Mouse (Mus musculus) forebrain, embryonic 13.5 days (tissue): ENCODE measurements around the gene Cfap300. TPM values are rescaled to one million over a fixed set of nuclear protein-coding genes. Genes with fewer than 3 reads are reported as not detected.

Experiments used
- ATAC-seq: fragments of 200-750 bp; cut with Nextera tagmentation; 2 replicates; pipeline ENCODE4 v1.8.0; 2017
- H3K27ac ChIP-seq: fragments of 300-500 bp; sonication (generic); 2 replicates; pipeline ENCODE4 v1.5.1; 2015; ENCODE audit warnings: inconsistent platforms, mild to moderate bottlenecking, moderate library complexity
- H3K27me3 ChIP-seq: fragments of 300-500 bp; sonication (generic); 2 replicates; pipeline ENCODE4 v1.6.1; 2015; ENCODE audit warnings: mild to moderate bottlenecking, inconsistent platforms
- H3K36me3 ChIP-seq: fragments of 300-500 bp; sonication (generic); 2 replicates; pipeline ENCODE4 v1.6.1; 2015; ENCODE audit warnings: mild to moderate bottlenecking, inconsistent platforms; ENCODE audit not compliant: poor library complexity, severe bottlenecking
- H3K4me1 ChIP-seq: fragments of 300-500 bp; sonication (generic); 2 replicates; pipeline ENCODE4 v1.6.1; 2015; ENCODE audit warnings: inconsistent platforms
- H3K4me2 ChIP-seq: fragments of 300-500 bp; sonication (generic); 2 replicates; pipeline ENCODE4 v1.6.1; 2015; ENCODE audit warnings: inconsistent platforms, mild to moderate bottlenecking, moderate library complexity
- H3K4me3 ChIP-seq: fragments of 300-500 bp; sonication (generic); 2 replicates; pipeline ENCODE4 v1.5.1; 2015; ENCODE audit warnings: mild to moderate bottlenecking, inconsistent platforms
- H3K9ac ChIP-seq: fragments of 300-500 bp; sonication (generic); 2 replicates; pipeline ENCODE4 v1.6.1; 2015; ENCODE audit warnings: mild to moderate bottlenecking, inconsistent platforms
- H3K9me3 ChIP-seq: fragments of 300-500 bp; sonication (generic); replicated peaks from 2 replicates; pipeline ENCODE4 v1.6.1; 2016; ENCODE audit warnings: inconsistent platforms
- WGBS: fragments of 180-500 bp; shearing (Covaris S2); methylation state at CpG from one replicate; pipeline ENCODE4 v1.1.7; 2015; 5-methylcytosine and 5-hydroxymethylcytosine counted together
- polyA plus RNA-seq: library from polyadenylated mRNA; unstranded; fragments of >200 nt; fragmentation: Nextera tagmentation; extraction: Ambion mirVana; gene quantifications from 2 replicates; pipeline ENCODE4 v1.2.1, GENCODE M21; 2015

Gene Cfap300
- polyA plus RNA-seq, 1 experiment from 2014 or later, result 16.5 TPM

- Histone ChIP-seq H3K4me3 (no peak overlapping the region), H3K4me1 (no peaks in the 10 kb centered on the region), H3K27me3 (no peaks in the 10 kb centered on the region), H3K4me2 (no peak overlapping the region), H3K36me3 (no peaks in the 10 kb centered on the region), H3K27ac (no peak overlapping the region), H3K9ac (no peak overlapping the region), H3K9me3 (no peaks in the 10 kb centered on the region)
- no peak for ATAC-seq
- 89% methylated on average over 2 of the region's 2 CpGs for WGBS
Measured at GRCm38 (mm10) chr9:7980162-7980561, 62.5 kb downstream of the Cfap300 start.

DNA sequence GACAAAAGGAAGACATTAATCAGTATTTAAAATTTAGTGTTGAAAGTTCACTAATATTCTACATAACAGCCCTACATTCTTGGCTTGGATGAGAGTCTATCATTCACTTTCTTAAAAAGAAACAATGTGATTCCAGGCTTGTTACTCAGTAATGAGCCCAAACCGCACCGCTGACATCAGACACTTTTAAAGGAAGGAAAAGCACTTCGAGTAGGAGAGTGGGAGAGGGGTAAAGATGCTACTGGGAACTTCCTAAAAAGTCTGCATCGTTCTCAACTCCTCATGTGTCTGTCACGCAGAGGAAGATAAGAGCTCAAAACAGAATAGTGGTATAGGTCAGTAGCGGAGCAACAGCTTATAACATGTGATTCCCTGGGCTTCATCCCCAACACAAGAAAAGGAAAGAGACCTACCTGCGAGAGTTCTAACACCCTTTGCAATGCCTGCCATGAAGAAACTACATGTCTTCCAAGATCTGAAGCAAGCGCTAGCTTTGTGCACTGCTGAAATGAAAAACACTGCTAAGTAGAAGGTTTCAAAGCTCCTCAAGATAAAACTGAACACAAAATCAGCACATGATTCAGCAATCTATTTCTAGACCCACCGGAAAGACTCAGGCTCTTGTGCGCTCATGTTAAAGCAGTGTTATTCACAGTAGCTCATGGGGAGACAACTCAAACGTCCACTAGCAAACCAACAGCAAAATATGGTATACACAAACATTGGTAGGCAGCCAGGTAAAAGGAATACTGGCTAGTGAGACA, 63.3 kb downstream of the Cfap300 start:
- H3K27ac ChIP-seq, result no peak overlapping the region
- no peaks in the 10 kb centered on the region for H3K4me1 ChIP-seq
- H3K9ac ChIP-seq, result no peak overlapping the region
- no peak overlapping the region for H3K4me2 ChIP-seq
- H3K27me3 ChIP-seq, result no peaks in the 10 kb centered on the region
- no peaks in the 10 kb centered on the region for H3K36me3 ChIP-seq
- WGBS, result 91% methylated on average over 11 of the region's 11 CpGs
- no peaks in the 10 kb centered on the region for H3K9me3 ChIP-seq
- no peak overlapping the region for H3K4me3 ChIP-seq
- ATAC-seq, result no peak

GRCm38 (mm10) chr9:7978502-7978901, 64.1 kb downstream of the Cfap300 start:
- Histone ChIP-seq H3K4me1 (no peaks in the 10 kb centered on the region), H3K9ac (no peak overlapping the region), H3K27ac (no peak overlapping the region), H3K4me3 (no peak overlapping the region), H3K9me3 (no peaks in the 10 kb centered on the region), H3K36me3 (peaks cover 4% of the 10 kb centered on the region; the same call in 1 of the 2 replicates), H3K4me2 (no peak overlapping the region), H3K27me3 (no peaks in the 10 kb centered on the region)
- ATAC-seq, result no peak
- WGBS, result 90% methylated on average over 3 of the region's 3 CpGs

DNA sequence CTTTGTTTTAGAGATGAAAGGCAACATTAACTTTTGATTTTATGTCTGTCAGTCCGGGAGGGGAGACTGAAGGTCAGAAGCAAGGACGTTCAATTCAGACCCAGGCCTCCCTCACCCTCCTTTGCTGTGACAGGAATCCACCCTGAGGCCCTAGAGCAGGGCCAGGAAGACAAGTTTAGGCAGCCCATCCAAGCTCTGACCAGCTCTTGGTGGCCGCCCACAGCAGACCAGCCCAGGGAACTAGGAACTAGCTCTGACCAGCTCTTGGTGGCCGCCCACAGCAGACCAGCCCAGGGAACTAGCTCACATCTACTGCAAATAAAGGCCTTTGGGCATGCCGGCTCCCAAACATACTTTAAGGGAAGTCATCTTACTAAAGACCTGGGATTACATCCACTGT, 65.0 kb downstream of the Cfap300 start:
- H3K4me3 ChIP-seq, result no peak overlapping the region
- WGBS, result 84% methylated on average over 5 of the region's 5 CpGs
- ATAC-seq, result no peak

DNA sequence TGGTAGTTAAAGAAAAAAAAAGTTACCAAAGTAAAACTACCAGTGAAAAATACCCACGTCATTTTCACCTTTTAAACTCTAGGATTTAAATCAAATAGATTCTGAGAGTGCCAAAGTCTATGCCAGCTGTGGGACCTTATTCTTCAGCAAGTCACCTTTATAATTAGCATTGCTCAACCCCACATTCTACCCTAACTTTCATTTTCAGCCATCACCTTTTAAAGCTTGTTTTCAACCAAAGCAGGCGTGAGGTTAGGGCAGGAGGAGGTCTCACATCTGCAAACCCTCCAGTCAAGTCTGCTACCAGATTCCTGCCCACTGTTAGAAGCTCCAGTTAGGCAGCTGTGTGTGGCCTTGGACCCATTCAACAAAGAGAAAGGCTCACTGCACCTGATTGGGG, 70.6 kb downstream of the Cfap300 start:
- Histone ChIP-seq H3K27me3 (no peaks in the 10 kb centered on the region), H3K4me2 (no peak overlapping the region)
- 88% methylated on average over 2 of the region's 2 CpGs for WGBS

More for the DNA sequence above, 65.0 kb downstream of the Cfap300 start:
- no peaks in the 10 kb centered on the region for H3K27me3 ChIP-seq
- H3K4me2 ChIP-seq, result no peak overlapping the region
- no peaks in the 10 kb centered on the region for H3K4me1 ChIP-seq
- no peak overlapping the region for H3K9ac ChIP-seq
- peaks cover 9% of the 10 kb centered on the region; the same call in 1 of the 2 replicates for H3K36me3 ChIP-seq
- no peak overlapping the region for H3K27ac ChIP-seq
- H3K9me3 ChIP-seq, result no peaks in the 10 kb centered on the region

More for the DNA sequence above, 70.6 kb downstream of the Cfap300 start:
- Histone ChIP-seq H3K9ac (no peak overlapping the region), H3K4me3 (no peak overlapping the region), H3K9me3 (no peaks in the 10 kb centered on the region), H3K27ac (no peak overlapping the region), H3K36me3 (peaks cover 9% of the 10 kb centered on the region; the same call in 1 of the 2 replicates), H3K4me1 (peaks cover 5% of the 10 kb centered on the region; the same call in 1 of the 2 replicates)
- ATAC-seq, result no peak

Other genes with a start within 250 kb of the Cfap300 start
- 49.1 and 52.9 TPM in 2 replicates for gene Birc2, start 205.8 kb downstream of the Cfap300 start, polyA plus RNA-seq
- 0.82 and 0.94 TPM in 2 replicates for gene Birc3, start 169.6 kb downstream of the Cfap300 start, polyA plus RNA-seq
- 13.8 and 15.6 TPM in 2 replicates for gene Yap1, start 38.2 kb downstream of the Cfap300 start, polyA plus RNA-seq
- 2.1 and 3.1 TPM in 2 replicates for gene Cep126, start 91.5 kb upstream of the Cfap300 start, polyA plus RNA-seq